26 mouse cellular contexts compared by ENCODE assay signal in the genomic region with DNA sequence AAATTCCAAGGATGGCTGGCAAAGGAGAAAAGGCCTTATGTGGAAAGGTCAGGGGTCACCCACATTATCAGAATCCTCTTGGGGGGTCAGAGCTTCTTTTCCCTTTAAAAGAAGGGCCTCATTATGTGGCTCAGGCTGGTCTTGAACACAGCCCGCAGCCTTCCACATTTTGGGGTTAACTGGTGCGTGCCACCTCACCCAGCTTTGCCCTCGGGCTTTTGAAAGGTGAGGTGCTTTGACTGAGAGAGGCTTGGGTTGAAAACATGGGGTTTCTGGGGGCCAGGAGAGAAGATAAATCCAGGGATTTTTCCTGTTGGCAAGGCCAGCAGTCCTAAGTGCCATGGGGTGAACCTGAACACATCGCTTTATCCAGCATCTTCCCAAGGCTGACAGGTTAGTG. TPM values are rescaled to one million over a fixed set of nuclear protein-coding genes. Genes with fewer than 3 reads are reported as not detected.
A peak's percentile ranks its signal among the peaks of the same experiment; 100 is the strongest.
DNase-seq lines count a peak whose midpoint lies in the region; ATAC-seq lines count a peak whose summit lies in the region.
"Had no signal": no experiment of that assay in that cellular context is flagged by ENCODE, and none has a peak within 500 bp of the region (broad histone marks: within the 10 kb centered on the region; RNA-seq: fewer than 3 reads in every experiment).

No protein-coding gene starts in this region.

- no peak overlapping the region for H3K9ac ChIP-seq in neural tube, embryonic 13.5 days
- H3K9ac ChIP-seq in intestine, embryonic 16.5 days (ENCODE audit: low read depth, low read length): no peak overlapping the region
- H3K9ac ChIP-seq: forebrain, embryonic 12.5 days; forebrain, postnatal 0 days; hindbrain, embryonic 14.5 days; limb, embryonic 13.5 days; lung, embryonic 15.5 days; midbrain, embryonic 15.5 days had no signal

- H3K36me3 ChIP-seq in neural tube, embryonic 13.5 days: no peaks in the 10 kb centered on the region
- no peaks in the 10 kb centered on the region for H3K36me3 ChIP-seq in intestine, embryonic 16.5 days (ENCODE audit: control insufficient read depth, insufficient read depth, low read length)
- H3K36me3 ChIP-seq: forebrain, embryonic 12.5 days; limb, embryonic 13.5 days; lung, embryonic 15.5 days; midbrain, embryonic 10.5 days; midbrain, embryonic 15.5 days had no signal

- ATAC-seq in neural tube, embryonic 13.5 days (ENCODE audit: low read depth): no peak
- ATAC-seq in intestine, embryonic 16.5 days: no peak
- ATAC-seq: activated CD4-positive, CD25-positive, alpha-beta regulatory T cell, adult 4 months; forebrain, postnatal 0 days; midbrain, embryonic 15.5 days had no signal

- 81% methylated on average over 4 of the region's 4 CpGs for WGBS in neural tube, embryonic 13.5 days
- WGBS in intestine, embryonic 16.5 days: 81% methylated on average over 4 of the region's 4 CpGs

- peaks cover 2% of the 10 kb centered on the region; the same call in 1 of the 2 replicates for H3K9me3 ChIP-seq in neural tube, embryonic 13.5 days
- no peaks in the 10 kb centered on the region for H3K9me3 ChIP-seq in intestine, embryonic 16.5 days (ENCODE audit: control insufficient read depth, low read length)
- H3K9me3 ChIP-seq: forebrain, embryonic 12.5 days; lung, embryonic 15.5 days had no signal

- H3K27ac ChIP-seq in neural tube, embryonic 13.5 days (replicated peaks): 0 out of 2 replicates have a peak overlapping the region, but pooled peaks have one; percentile 28
- 0 out of 2 replicates have a peak overlapping the region, but pooled peaks have one; percentile 3 for H3K27ac ChIP-seq in intestine, embryonic 16.5 days (ENCODE audit: low read length)
- H3K27ac ChIP-seq: forebrain, embryonic 12.5 days; hindbrain, embryonic 14.5 days; layer of hippocampus, adult 2 months; limb, embryonic 13.5 days; lung, embryonic 15.5 days; midbrain, embryonic 10.5 days; midbrain, embryonic 15.5 days; stomach, postnatal 0 days had no signal

- DNase-seq in heart, adult 11 months: peak; percentile 76
- no peak for DNase-seq in heart, postnatal 10 days
- DNase-seq in neural tube, embryonic 10.5 days (ENCODE audit: extremely low spot score, low spot score): no peak
- DNase-seq in induced T-regulatory cell, adult 2 months (ENCODE audit: low read depth): peak; percentile 21
- DNase-seq in frontal cortex, postnatal 25 days (ENCODE audit: low spot score in 2 of 2): no peak
- DNase-seq: adrenal gland, adult 2 months; adrenal gland, postnatal 36 days; B cell, adult 2 months; forebrain, postnatal 0 days; gastrocnemius, postnatal 10 days; heart, adult 18-20 months; kidney, adult 11 months; kidney, postnatal 36 days; right cerebral cortex, adult 18-20 months had no signal

- H3K4me1 ChIP-seq in neural tube, embryonic 13.5 days (replicated peaks): no peaks in the 10 kb centered on the region
- H3K4me1 ChIP-seq in intestine, embryonic 16.5 days (ENCODE audit: control insufficient read depth, insufficient read depth, low read length): peaks cover 18% of the 10 kb centered on the region
- H3K4me1 ChIP-seq: forebrain, embryonic 12.5 days; limb, embryonic 13.5 days; midbrain, embryonic 15.5 days had no signal

- no peak overlapping the region for H3K4me2 ChIP-seq in neural tube, embryonic 13.5 days
- H3K4me2 ChIP-seq in intestine, embryonic 16.5 days (ENCODE audit: low read depth, low read length): no peak overlapping the region
- H3K4me2 ChIP-seq: forebrain, embryonic 12.5 days; hindbrain, embryonic 14.5 days; limb, embryonic 13.5 days; liver, embryonic 11.5 days; lung, embryonic 15.5 days; midbrain, embryonic 15.5 days had no signal

- H3K4me3 ChIP-seq in neural tube, embryonic 13.5 days: no peak overlapping the region
- H3K4me3 ChIP-seq in intestine, embryonic 16.5 days (ENCODE audit: low read length): no peak overlapping the region
- H3K4me3 ChIP-seq: forebrain, embryonic 12.5 days; layer of hippocampus, adult 2 months; limb, embryonic 13.5 days; lung, embryonic 15.5 days; midbrain, embryonic 10.5 days; midbrain, embryonic 15.5 days had no signal

- intact Hi-C loops in heart, postnatal 10 days (cut with DNase I): no loop called here

- H3K27me3 ChIP-seq in neural tube, embryonic 13.5 days: no peaks in the 10 kb centered on the region
- no peaks in the 10 kb centered on the region for H3K27me3 ChIP-seq in intestine, embryonic 16.5 days (replicated peaks; ENCODE audit: control insufficient read depth, insufficient read depth, low read length)
- H3K27me3 ChIP-seq: forebrain, embryonic 12.5 days; limb, embryonic 13.5 days; lung, embryonic 15.5 days; midbrain, embryonic 15.5 days had no signal

RNA-seq across cellular contexts. Expression of a gene that starts 15.5 kb away (rescaled TPM):
- under 1 TPM; 0.27 to 0.43 TPM for total RNA-seq in heart, postnatal 10 days (2021)
- polyA plus RNA-seq in neural tube, embryonic 13.5 days (2015; fragmentation: Nextera tagmentation; extraction: Ambion mirVana): 11.8 and 14.4 TPM in 2 replicates
- 99.8 and 112 TPM in 2 replicates for polyA plus RNA-seq in intestine, embryonic 16.5 days (2015; fragmentation: Nextera tagmentation; extraction: Ambion mirVana)

RNA-seq across cellular contexts. Expression of a gene that starts 50.5 kb away (rescaled TPM):
- total RNA-seq in heart, postnatal 10 days (2021): under 1 TPM; 0.79 to 0.84 TPM
- 0.95 and 2.1 TPM in 2 replicates for polyA plus RNA-seq in neural tube, embryonic 13.5 days (2015; fragmentation: Nextera tagmentation; extraction: Ambion mirVana)
- 14.8 and 15.2 TPM in 2 replicates for polyA plus RNA-seq in intestine, embryonic 16.5 days (2015; fragmentation: Nextera tagmentation; extraction: Ambion mirVana)

Comparison
In these comparisons a context has a peak if more than half of its experiments do, and no peak if none do; other contexts are left out.
1. DNase-seq: peak in heart, adult 11 months (single experiment) and induced T-regulatory cell, adult 2 months (single experiment); none in heart, postnatal 10 days (0 of 2), neural tube, embryonic 10.5 days (single experiment) and frontal cortex, postnatal 25 days (0 of 2).